Mouse (Mus musculus): ENCODE results near the gene Ugcg. TPM values are rescaled to one million over a fixed set of nuclear protein-coding genes. Genes with fewer than 3 reads are reported as not detected.

Ugcg gene
- polyA plus RNA-seq, 1 experiment, result 22.3 TPM

GRCm38 (mm10) chr4:59199805-59200204 is 10.7 kb downstream of the Ugcg start:
- Histone ChIP-seq H3K27ac (ENCODE audit: insufficient read depth, low read depth, low read length) (no peak overlapping the region), H3K4me3 (ENCODE audit: insufficient read depth, low read length) (no peak overlapping the region), H3K4me1 (ENCODE audit: control insufficient read depth, insufficient read depth, low read length) (peaks cover 52% of the 10 kb centered on the region)
- TF ChIP-seq POLR2A (IDR thresholded peaks at IDR 0.05; ENCODE audit: borderline replicate concordance, low read depth, low read length), result no peak
- TF ChIP-seq CTCF (IDR thresholded peaks at IDR 0.05; ENCODE audit: low read depth, low read length), result no peak

GRCm38 (mm10) chr4:59200636-59201035 is 11.6 kb downstream of the Ugcg start:
- H3K27ac ChIP-seq (ENCODE audit: insufficient read depth, low read depth, low read length), result no peak overlapping the region
- H3K4me1 ChIP-seq (ENCODE audit: control insufficient read depth, insufficient read depth, low read length), result peaks cover 51% of the 10 kb centered on the region
- no peak overlapping the region for H3K4me3 ChIP-seq (ENCODE audit: insufficient read depth, low read length)
- TF ChIP-seq CTCF (IDR thresholded peaks at IDR 0.05; ENCODE audit: low read depth, low read length) (no peak), POLR2A (IDR thresholded peaks at IDR 0.05; ENCODE audit: borderline replicate concordance, low read depth, low read length) (no peak)

- TF ChIP-seq POLR2A (IDR thresholded peaks at IDR 0.05; ENCODE audit: borderline replicate concordance, low read depth, low read length) (no peak), CTCF (IDR thresholded peaks at IDR 0.05; ENCODE audit: low read depth, low read length) (no peak)
- Histone ChIP-seq H3K4me1 (ENCODE audit: control insufficient read depth, insufficient read depth, low read length) (peaks cover 34% of the 10 kb centered on the region), H3K4me3 (ENCODE audit: insufficient read depth, low read length) (no peak overlapping the region), H3K27ac (ENCODE audit: insufficient read depth, low read depth, low read length) (no peak overlapping the region)
Measured at GRCm38 (mm10) chr4:59204616-59205015, 15.6 kb downstream of the Ugcg start.

- Histone ChIP-seq H3K4me3 (ENCODE audit: insufficient read depth, low read length) (no peak overlapping the region), H3K27ac (ENCODE audit: insufficient read depth, low read depth, low read length) (no peak overlapping the region), H3K4me1 (ENCODE audit: control insufficient read depth, insufficient read depth, low read length) (peaks cover 24% of the 10 kb centered on the region)
- TF ChIP-seq POLR2A (IDR thresholded peaks at IDR 0.05; ENCODE audit: borderline replicate concordance, low read depth, low read length), result no peak
- no peak for TF ChIP-seq CTCF (IDR thresholded peaks at IDR 0.05; ENCODE audit: low read depth, low read length)
Measured at GRCm38 (mm10) chr4:59205758-59206340, 16.8 kb downstream of the Ugcg start.

- Histone ChIP-seq H3K4me3 (ENCODE audit: insufficient read depth, low read length) (no peak overlapping the region), H3K4me1 (ENCODE audit: control insufficient read depth, insufficient read depth, low read length) (peaks cover 18% of the 10 kb centered on the region), H3K27ac (ENCODE audit: insufficient read depth, low read depth, low read length) (no peak overlapping the region)
- TF ChIP-seq POLR2A (IDR thresholded peaks at IDR 0.05; ENCODE audit: borderline replicate concordance, low read depth, low read length) (no peak), CTCF (IDR thresholded peaks at IDR 0.05; ENCODE audit: low read depth, low read length) (no peak)
Measured at GRCm38 (mm10) chr4:59206600-59206999, 17.5 kb downstream of the Ugcg start.

- TF ChIP-seq POLR2A (IDR thresholded peaks at IDR 0.05; ENCODE audit: borderline replicate concordance, low read depth, low read length), result no peak
- TF ChIP-seq CTCF (IDR thresholded peaks at IDR 0.05; ENCODE audit: low read depth, low read length), result no peak
Measured at GRCm38 (mm10) chr4:59208607-59209006, 19.6 kb downstream of the Ugcg start.

GRCm38 (mm10) chr4:59211181-59211580 is 22.1 kb downstream of the Ugcg start:
- Histone ChIP-seq H3K4me3 (ENCODE audit: insufficient read depth, low read length) (no peak overlapping the region), H3K4me1 (ENCODE audit: control insufficient read depth, insufficient read depth, low read length) (no peaks in the 10 kb centered on the region), H3K27ac (ENCODE audit: insufficient read depth, low read depth, low read length) (no peak overlapping the region)
- no peak for TF ChIP-seq POLR2A (IDR thresholded peaks at IDR 0.05; ENCODE audit: borderline replicate concordance, low read depth, low read length)
- TF ChIP-seq CTCF (IDR thresholded peaks at IDR 0.05; ENCODE audit: low read depth, low read length), result no peak

More at GRCm38 (mm10) chr4:59208607-59209006, 19.6 kb downstream of the Ugcg start:
- Histone ChIP-seq H3K4me3 (ENCODE audit: insufficient read depth, low read length) (no peak overlapping the region), H3K27ac (ENCODE audit: insufficient read depth, low read depth, low read length) (no peak overlapping the region), H3K4me1 (ENCODE audit: control insufficient read depth, insufficient read depth, low read length) (peaks cover 15% of the 10 kb centered on the region)

- TF ChIP-seq CTCF (IDR thresholded peaks at IDR 0.05; ENCODE audit: low read depth, low read length) (no peak), POLR2A (IDR thresholded peaks at IDR 0.05; ENCODE audit: borderline replicate concordance, low read depth, low read length) (no peak)
- no peak overlapping the region for H3K27ac ChIP-seq (ENCODE audit: insufficient read depth, low read depth, low read length)
- H3K4me1 ChIP-seq (ENCODE audit: control insufficient read depth, insufficient read depth, low read length), result no peaks in the 10 kb centered on the region
- H3K4me3 ChIP-seq (ENCODE audit: insufficient read depth, low read length), result no peak overlapping the region
Measured at GRCm38 (mm10) chr4:59213833-59214232, 24.8 kb downstream of the Ugcg start.

- Histone ChIP-seq H3K4me3 (ENCODE audit: insufficient read depth, low read length) (no peak overlapping the region), H3K4me1 (ENCODE audit: control insufficient read depth, insufficient read depth, low read length) (no peaks in the 10 kb centered on the region), H3K27ac (ENCODE audit: insufficient read depth, low read depth, low read length) (no peak overlapping the region)
- no peak for TF ChIP-seq CTCF (IDR thresholded peaks at IDR 0.05; ENCODE audit: low read depth, low read length)
- TF ChIP-seq POLR2A (IDR thresholded peaks at IDR 0.05; ENCODE audit: borderline replicate concordance, low read depth, low read length), result no peak
Measured at GRCm38 (mm10) chr4:59214695-59215094, 25.6 kb downstream of the Ugcg start.

- H3K27ac ChIP-seq (ENCODE audit: insufficient read depth, low read depth, low read length), result no peak overlapping the region
- H3K4me3 ChIP-seq (ENCODE audit: insufficient read depth, low read length), result no peak overlapping the region
- TF ChIP-seq POLR2A (IDR thresholded peaks at IDR 0.05; ENCODE audit: borderline replicate concordance, low read depth, low read length), result no peak
- no peak for TF ChIP-seq CTCF (IDR thresholded peaks at IDR 0.05; ENCODE audit: low read depth, low read length)
- H3K4me1 ChIP-seq (ENCODE audit: control insufficient read depth, insufficient read depth, low read length), result no peaks in the 10 kb centered on the region
Measured at GRCm38 (mm10) chr4:59215585-59215984, 26.5 kb downstream of the Ugcg start.
